Mouse (Mus musculus) liver, embryonic 15.5 days (tissue): ENCODE measurements around the gene Zmynd19. TPM values are rescaled to one million over a fixed set of nuclear protein-coding genes. Genes with fewer than 3 reads are reported as not detected.
A peak's percentile ranks its signal among the peaks of the same experiment; 100 is the strongest.

Experiments
- ATAC-seq: fragments of 200-750 bp; cut with Nextera tagmentation; 2 replicates; pipeline ENCODE4 v1.8.0; 2017; ENCODE audit warnings: moderate number of reproducible peaks, mild to moderate bottlenecking, moderate library complexity; ENCODE audit not compliant: insufficient read depth
- H3K27ac ChIP-seq: fragments of 300-500 bp; sonication (generic); replicated peaks from 2 replicates; pipeline ENCODE4 v1.5.1; 2015; ENCODE audit warnings: mild to moderate bottlenecking, inconsistent platforms
- H3K27me3 ChIP-seq: fragments of 300-500 bp; sonication (generic); 2 replicates; pipeline ENCODE4 v1.6.1; 2015; ENCODE audit warnings: mild to moderate bottlenecking, inconsistent platforms
- H3K36me3 ChIP-seq: fragments of 300-500 bp; sonication (generic); replicated peaks from 2 replicates; pipeline ENCODE4 v1.6.1; 2015; ENCODE audit warnings: moderate library complexity, mild to moderate bottlenecking, inconsistent platforms
- H3K4me1 ChIP-seq: fragments of 300-500 bp; sonication (generic); replicated peaks from 2 replicates; pipeline ENCODE4 v1.6.1; 2015; ENCODE audit warnings: inconsistent platforms
- H3K4me2 ChIP-seq: fragments of 300-500 bp; sonication (generic); 2 replicates; pipeline ENCODE4 v1.6.1; 2015; ENCODE audit warnings: moderate library complexity, mild to moderate bottlenecking, inconsistent platforms
- H3K4me3 ChIP-seq: fragments of 300-500 bp; sonication (generic); replicated peaks from 2 replicates; pipeline ENCODE4 v1.5.1; 2015; ENCODE audit warnings: mild to moderate bottlenecking, inconsistent platforms
- H3K9ac ChIP-seq: fragments of 300-500 bp; sonication (generic); 2 replicates; pipeline ENCODE4 v1.6.1; 2015; ENCODE audit warnings: moderate library complexity, mild to moderate bottlenecking, inconsistent platforms
- H3K9me3 ChIP-seq: fragments of 300-500 bp; sonication (generic); replicated peaks from 2 replicates; pipeline ENCODE4 v1.6.1; 2016; ENCODE audit warnings: inconsistent platforms
- WGBS: fragments of 180-500 bp; shearing (Covaris S2); methylation state at CpG from one replicate; pipeline ENCODE4 v1.1.7; 2015; ENCODE audit warnings: mixed read lengths; ENCODE audit not compliant: insufficient replicate concordance; 5-methylcytosine and 5-hydroxymethylcytosine counted together
- polyA plus RNA-seq: library from polyadenylated mRNA; unstranded; fragments of >200 nt; fragmentation: Nextera tagmentation; extraction: Ambion mirVana; gene quantifications from 2 replicates; pipeline ENCODE4 v1.2.1, GENCODE M21; 2015

The Zmynd19 gene
- polyA plus RNA-seq = 9.8 and 10.7 TPM in 2 replicates

- Histone ChIP-seq H3K4me2 (peak within 1 kb of the TSS; percentile 100), H3K4me1 (peaks cover 50% of the 10 kb centered on the region), H3K36me3 (peaks cover 31% of the 10 kb centered on the region), H3K27ac (peak within 1 kb of the TSS; percentile 76), H3K4me3 (peak within 1 kb of the TSS; percentile 92), H3K27me3 (no peaks in the 10 kb centered on the region), H3K9me3 (no peaks in the 10 kb centered on the region), H3K9ac (peak within 1 kb of the TSS; percentile 92)
- peak; percentile 95 for ATAC-seq
- under 1% methylated on average over 108 of the region's 108 CpGs for WGBS
These were observed at the start of gene Zmynd19 for GRCm38 (mm10) chr2:24949421-24950188. TSS of gene Zmynd19 (plus strand) at chr2:24949792.

DNA sequence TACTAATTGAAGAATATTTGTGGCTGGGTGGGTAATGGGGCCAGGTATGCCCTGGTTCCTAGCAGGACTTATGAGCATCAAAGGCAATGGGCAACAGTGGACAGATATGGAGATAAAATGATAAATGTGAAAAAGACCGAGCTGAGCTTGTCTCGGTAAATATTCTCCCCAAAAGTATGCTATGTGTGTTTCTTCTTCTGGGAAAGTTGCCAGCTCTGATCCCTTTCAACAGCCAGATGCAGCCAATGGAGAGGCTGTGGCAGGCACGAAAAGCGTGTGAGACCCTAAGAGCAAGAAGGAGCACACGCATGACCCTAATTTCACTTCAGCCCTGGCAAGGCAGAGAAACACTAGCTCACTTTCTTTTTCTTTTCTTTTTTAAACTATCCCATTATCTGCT is 48.5 kb upstream of the Zmynd19 start:
- H3K9ac ChIP-seq = no peak overlapping the region
- H3K4me1 ChIP-seq = peaks cover 21% of the 10 kb centered on the region
- no peak for ATAC-seq
- no peaks in the 10 kb centered on the region for H3K36me3 ChIP-seq
- WGBS = 85% methylated on average over 5 of the region's 5 CpGs
- H3K27me3 ChIP-seq = no peaks in the 10 kb centered on the region
- no peak overlapping the region for H3K27ac ChIP-seq
- no peak overlapping the region for H3K4me2 ChIP-seq
- H3K9me3 ChIP-seq = no peaks in the 10 kb centered on the region
- H3K4me3 ChIP-seq = no peak overlapping the region

DNA sequence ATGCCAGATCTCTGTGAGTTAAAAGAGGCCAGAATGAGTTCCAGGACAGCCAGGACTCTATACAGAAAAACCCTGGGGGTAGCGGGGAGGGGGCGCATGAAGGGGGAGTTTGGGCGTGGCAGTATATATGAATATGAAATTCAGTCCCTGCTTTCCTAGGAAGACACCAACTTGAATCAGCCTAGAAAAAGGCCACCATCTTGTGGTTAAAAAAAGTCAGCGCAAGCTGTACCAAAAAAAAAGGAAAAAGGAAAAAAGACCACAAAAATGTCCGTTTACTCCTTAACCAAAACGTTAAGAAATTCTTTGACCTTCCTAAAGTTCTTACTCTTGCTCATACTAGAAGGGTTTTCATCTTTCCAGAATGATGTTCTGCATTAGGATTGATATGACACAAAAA is 46.6 kb upstream of the Zmynd19 start:
- no peak overlapping the region for H3K4me3 ChIP-seq
- no peaks in the 10 kb centered on the region for H3K27me3 ChIP-seq
- H3K4me2 ChIP-seq = no peak overlapping the region
- no peaks in the 10 kb centered on the region for H3K9me3 ChIP-seq
- WGBS = 60% methylated on average over 6 of the region's 6 CpGs
- no peak for ATAC-seq
- peaks cover 28% of the 10 kb centered on the region for H3K4me1 ChIP-seq
- H3K27ac ChIP-seq = no peak overlapping the region
- no peak overlapping the region for H3K9ac ChIP-seq
- H3K36me3 ChIP-seq = no peaks in the 10 kb centered on the region

- no peak for ATAC-seq
- Histone ChIP-seq H3K4me3 (no peak overlapping the region), H3K9ac (no peak overlapping the region), H3K9me3 (no peaks in the 10 kb centered on the region), H3K27me3 (no peaks in the 10 kb centered on the region), H3K27ac (no peak overlapping the region), H3K36me3 (no peaks in the 10 kb centered on the region), H3K4me1 (peaks cover 28% of the 10 kb centered on the region), H3K4me2 (no peak overlapping the region)
- 75% methylated on average over 11 of the region's 11 CpGs for WGBS
These were observed 44.6 kb upstream of the Zmynd19 start for GRCm38 (mm10) chr2:24904823-24905652.

- ATAC-seq = no peak
These were observed 43.9 kb upstream of the Zmynd19 start for GRCm38 (mm10) chr2:24905653-24906155.

DNA sequence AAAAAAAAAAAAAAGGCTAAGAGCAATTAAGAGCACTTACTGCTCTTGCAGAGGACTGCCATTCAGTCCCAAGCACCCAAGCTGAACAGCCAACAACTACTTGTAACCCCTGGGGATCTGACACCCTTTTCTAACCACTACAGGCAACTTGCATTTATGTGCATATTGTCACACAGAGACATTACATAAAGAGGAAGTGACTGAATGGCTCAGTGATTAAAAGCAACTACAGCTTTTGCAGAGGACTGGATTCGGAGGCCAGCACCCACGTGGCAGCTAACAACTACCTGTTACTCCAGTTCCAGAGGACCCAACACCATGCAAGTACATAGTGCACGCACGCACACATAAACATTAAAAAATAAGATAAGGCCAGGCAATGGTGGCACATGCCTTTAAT is 39.1 kb upstream of the Zmynd19 start:
- Histone ChIP-seq H3K9ac (no peak overlapping the region), H3K4me3 (no peak overlapping the region), H3K4me2 (no peak overlapping the region), H3K36me3 (no peaks in the 10 kb centered on the region), H3K9me3 (no peaks in the 10 kb centered on the region), H3K4me1 (peaks cover 16% of the 10 kb centered on the region), H3K27me3 (no peaks in the 10 kb centered on the region), H3K27ac (no peak overlapping the region)
- WGBS = 49% methylated on average over 4 of the region's 4 CpGs
- ATAC-seq = no peak

More at GRCm38 (mm10) chr2:24905653-24906155, 43.9 kb upstream of the Zmynd19 start:
- H3K27me3 ChIP-seq = no peaks in the 10 kb centered on the region
- H3K9me3 ChIP-seq = no peaks in the 10 kb centered on the region
- no peak overlapping the region for H3K4me3 ChIP-seq
- H3K4me1 ChIP-seq = peaks cover 28% of the 10 kb centered on the region
- H3K9ac ChIP-seq = no peak overlapping the region
- no peaks in the 10 kb centered on the region for H3K36me3 ChIP-seq
- no peak overlapping the region for H3K27ac ChIP-seq
- H3K4me2 ChIP-seq = no peak overlapping the region
- 23% methylated on average over 2 of the region's 2 CpGs for WGBS

GRCm38 (mm10) chr2:24912189-24912588 is 37.4 kb upstream of the Zmynd19 start:
- Histone ChIP-seq H3K4me3 (no peak overlapping the region), H3K4me1 (peaks cover 2% of the 10 kb centered on the region), H3K27ac (no peak overlapping the region), H3K27me3 (no peaks in the 10 kb centered on the region), H3K9ac (no peak overlapping the region), H3K9me3 (no peaks in the 10 kb centered on the region), H3K4me2 (no peak overlapping the region), H3K36me3 (no peaks in the 10 kb centered on the region)
- 77% methylated on average over 4 of the region's 4 CpGs for WGBS
- no peak for ATAC-seq

DNA sequence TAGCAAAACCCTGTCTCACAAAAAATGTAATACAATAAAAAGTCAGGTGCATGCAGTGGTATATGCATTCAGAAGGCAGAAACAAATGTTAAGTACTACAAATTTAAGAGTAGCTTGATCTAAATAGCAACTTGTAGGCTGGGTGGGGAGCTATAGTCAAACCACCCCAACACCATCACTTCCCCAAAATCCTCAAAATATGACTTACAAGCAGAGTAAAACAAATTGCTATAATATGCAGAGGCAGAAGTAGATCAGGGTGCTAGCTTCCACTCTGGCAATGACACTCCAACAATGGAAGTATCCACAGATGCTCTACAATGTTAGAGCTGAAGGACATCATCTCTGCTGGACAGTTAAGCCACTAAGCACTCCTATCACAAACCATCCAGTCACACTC is 37.0 kb upstream of the Zmynd19 start:
- H3K4me2 ChIP-seq = no peak overlapping the region
- no peaks in the 10 kb centered on the region for H3K27me3 ChIP-seq
- H3K4me3 ChIP-seq = no peak overlapping the region
- no peak overlapping the region for H3K27ac ChIP-seq
- H3K4me1 ChIP-seq = peaks cover 6% of the 10 kb centered on the region
- H3K9me3 ChIP-seq = no peaks in the 10 kb centered on the region
- ATAC-seq = no peak
- no peak overlapping the region for H3K9ac ChIP-seq
- no peaks in the 10 kb centered on the region for H3K36me3 ChIP-seq

DNA sequence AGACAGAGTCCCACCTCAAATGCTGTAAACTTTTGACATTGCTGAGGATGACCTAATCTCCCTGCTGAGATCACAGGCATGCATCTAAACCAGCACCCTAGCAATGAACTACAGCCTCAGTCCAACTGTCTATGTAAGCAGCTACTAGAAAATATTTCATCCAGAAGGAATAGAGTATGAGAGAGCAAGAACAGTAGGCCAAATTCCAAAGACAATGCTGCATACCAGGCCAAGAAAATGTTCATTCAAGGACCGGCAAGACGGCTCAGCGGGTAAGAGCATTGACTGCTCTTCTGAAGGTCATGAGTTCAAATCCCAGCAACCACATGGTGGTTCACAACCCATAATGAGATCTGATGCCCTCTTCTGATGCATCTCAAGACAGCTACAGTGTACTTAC is 34.8 kb upstream of the Zmynd19 start:
- H3K4me1 ChIP-seq = peaks cover 17% of the 10 kb centered on the region
- no peak overlapping the region for H3K4me3 ChIP-seq
- WGBS = 91% methylated on average over 3 of the region's 3 CpGs
- no peaks in the 10 kb centered on the region for H3K27me3 ChIP-seq
- H3K9me3 ChIP-seq = no peaks in the 10 kb centered on the region
- ATAC-seq = no peak
- no peaks in the 10 kb centered on the region for H3K36me3 ChIP-seq
- H3K9ac ChIP-seq = no peak overlapping the region
- no peak overlapping the region for H3K4me2 ChIP-seq
- H3K27ac ChIP-seq = no peak overlapping the region

DNA sequence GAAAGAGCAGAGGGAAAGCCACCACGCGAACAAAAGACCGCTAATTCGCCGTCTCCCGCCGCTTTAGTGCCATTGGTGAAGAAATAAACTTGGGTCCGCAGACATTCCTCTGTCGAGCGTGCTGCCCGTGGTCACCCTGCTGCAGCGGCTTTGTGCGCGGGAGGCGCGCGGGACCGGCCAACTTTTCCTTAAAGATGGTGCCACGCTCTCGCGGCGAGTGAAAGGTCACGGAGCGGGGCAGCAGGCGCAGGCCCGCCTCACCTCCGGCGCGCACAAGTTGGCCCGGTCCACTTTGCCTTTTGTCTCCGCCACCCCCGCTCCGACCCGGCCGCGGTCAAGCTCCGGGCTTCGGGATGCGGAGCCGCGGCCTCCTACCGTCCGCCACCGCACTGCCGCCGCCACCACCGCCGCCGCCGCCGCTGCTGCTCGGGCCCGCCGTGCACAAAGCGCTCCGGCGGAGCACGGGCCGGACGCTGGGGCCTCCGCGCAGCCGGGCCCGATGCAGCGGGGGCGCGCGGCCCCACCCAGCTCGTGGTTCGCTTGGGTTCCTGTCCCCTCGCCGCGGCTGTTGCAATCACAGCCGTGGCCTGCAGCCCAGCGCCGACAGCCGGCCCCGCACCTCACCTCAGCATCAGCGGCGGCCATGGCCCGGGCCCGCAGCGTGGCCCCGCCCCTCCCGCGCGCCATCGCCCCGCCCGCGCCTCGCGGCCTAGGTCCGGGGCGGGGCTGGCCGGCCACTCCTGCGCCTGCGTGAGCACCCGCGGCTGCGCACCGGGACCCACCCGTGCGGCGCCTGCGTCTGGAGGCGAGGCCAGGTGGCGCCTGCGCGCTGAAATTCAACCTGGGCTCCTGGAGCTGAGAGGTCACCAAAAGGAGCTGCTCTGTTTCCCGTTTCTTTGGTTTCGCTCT is 30.4 kb upstream of the Zmynd19 start, which contains the start of gene Ehmt1:
Gene Ehmt1, minus strand, starts transcription at position 685 of the 909 bp plus-strand sequence.
- peak within 1 kb of the TSS; percentile 90 for H3K9ac ChIP-seq
- peak; percentile 98 for ATAC-seq
- H3K9me3 ChIP-seq = no peaks in the 10 kb centered on the region
- under 1% methylated on average over 111 of the region's 112 CpGs for WGBS
- peak within 1 kb of the TSS; percentile 84 for H3K27ac ChIP-seq
- H3K27me3 ChIP-seq = no peaks in the 10 kb centered on the region
- peak within 1 kb of the TSS; percentile 97 for H3K4me3 ChIP-seq
- H3K4me1 ChIP-seq = peaks cover 25% of the 10 kb centered on the region
- H3K36me3 ChIP-seq = no peaks in the 10 kb centered on the region
- H3K4me2 ChIP-seq = peak within 1 kb of the TSS; percentile 87
